Mouse (Mus musculus): ENCODE results near the gene Sparc. TPM values are rescaled to one million over a fixed set of nuclear protein-coding genes. Genes with fewer than 3 reads are reported as not detected.
A peak's percentile ranks its signal among the peaks of the same experiment; 100 is the strongest.

Gene Sparc
- polyA plus RNA-seq, 1 experiment from 2014 or later, result 931 TPM

- H3K27ac ChIP-seq (ENCODE audit: low read depth, low read length), result no peak overlapping the region
- H3K4me2 ChIP-seq (replicated peaks; ENCODE audit: low read depth), result no peak overlapping the region
- H3K9ac ChIP-seq (ENCODE audit: low read depth, low read length), result no peak overlapping the region
- H3K9me3 ChIP-seq (ENCODE audit: control insufficient read depth), result no peaks in the 10 kb centered on the region
- H3K4me3 ChIP-seq (ENCODE audit: low read depth, low read length), result no peak overlapping the region
- no peaks in the 10 kb centered on the region for H3K27me3 ChIP-seq (replicated peaks; ENCODE audit: control insufficient read depth, insufficient read depth, low read length)
- ATAC-seq, result no peak
- no peak for TF ChIP-seq CTCF (IDR thresholded peaks at IDR 0.05; ENCODE audit: low read depth)
- H3K4me1 ChIP-seq (replicated peaks; ENCODE audit: control insufficient read depth, insufficient read depth, low read length), result no peaks in the 10 kb centered on the region
- 66% methylated on average over 6 of the region's 6 CpGs for WGBS
- peaks cover 29% of the 10 kb centered on the region for H3K36me3 ChIP-seq (ENCODE audit: control insufficient read depth, insufficient read depth)
Measured at GRCm38 (mm10) chr11:55394592-55394991, 28.4 kb downstream of the Sparc start.

- H3K9ac ChIP-seq (ENCODE audit: low read depth, low read length), result no peak overlapping the region
- WGBS, result 43% methylated on average over 10 of the region's 10 CpGs
- H3K36me3 ChIP-seq (ENCODE audit: control insufficient read depth, insufficient read depth), result peaks cover 12% of the 10 kb centered on the region
- no peak overlapping the region for H3K4me3 ChIP-seq (ENCODE audit: low read depth, low read length)
- no peak for ATAC-seq
- TF ChIP-seq CTCF (IDR thresholded peaks at IDR 0.05; ENCODE audit: low read depth), result no peak
- H3K4me1 ChIP-seq (replicated peaks; ENCODE audit: control insufficient read depth, insufficient read depth, low read length), result no peaks in the 10 kb centered on the region
- H3K4me2 ChIP-seq (replicated peaks; ENCODE audit: low read depth), result no peak overlapping the region
- no peaks in the 10 kb centered on the region for H3K27me3 ChIP-seq (replicated peaks; ENCODE audit: control insufficient read depth, insufficient read depth, low read length)
- no peak overlapping the region for H3K27ac ChIP-seq (ENCODE audit: low read depth, low read length)
- H3K9me3 ChIP-seq (ENCODE audit: control insufficient read depth), result no peaks in the 10 kb centered on the region
Measured at GRCm38 (mm10) chr11:55392474-55392873, 30.5 kb downstream of the Sparc start.

GRCm38 (mm10) chr11:55389778-55390177 lies 33.2 kb downstream of the Sparc start:
- H3K27ac ChIP-seq (ENCODE audit: low read depth, low read length), result no peak overlapping the region
- ATAC-seq, result no peak
- H3K36me3 ChIP-seq (ENCODE audit: control insufficient read depth, insufficient read depth), result peaks cover 1% of the 10 kb centered on the region; the same call in 1 of the 2 replicates
- H3K4me3 ChIP-seq (ENCODE audit: low read depth, low read length), result no peak overlapping the region
- no peak overlapping the region for H3K4me2 ChIP-seq (replicated peaks; ENCODE audit: low read depth)
- 0% methylated on average over 2 of the region's 2 CpGs for WGBS
- H3K9ac ChIP-seq (ENCODE audit: low read depth, low read length), result no peak overlapping the region
- H3K27me3 ChIP-seq (replicated peaks; ENCODE audit: control insufficient read depth, insufficient read depth, low read length), result 0 out of 2 replicates have a peak, but pooled peaks cover 2% of the 10 kb centered on the region
- no peaks in the 10 kb centered on the region for H3K9me3 ChIP-seq (ENCODE audit: control insufficient read depth)
- TF ChIP-seq CTCF (IDR thresholded peaks at IDR 0.05; ENCODE audit: low read depth), result peak; percentile 95
- H3K4me1 ChIP-seq (replicated peaks; ENCODE audit: control insufficient read depth, insufficient read depth, low read length), result no peaks in the 10 kb centered on the region

- H3K27me3 ChIP-seq (replicated peaks; ENCODE audit: control insufficient read depth, insufficient read depth, low read length), result 0 out of 2 replicates have a peak, but pooled peaks cover 2% of the 10 kb centered on the region
- H3K36me3 ChIP-seq (ENCODE audit: control insufficient read depth, insufficient read depth), result no peaks in the 10 kb centered on the region
- H3K4me2 ChIP-seq (replicated peaks; ENCODE audit: low read depth), result no peak overlapping the region
- TF ChIP-seq CTCF (IDR thresholded peaks at IDR 0.05; ENCODE audit: low read depth), result no peak
- H3K27ac ChIP-seq (ENCODE audit: low read depth, low read length), result no peak overlapping the region
- ATAC-seq, result no peak
- H3K4me1 ChIP-seq (replicated peaks; ENCODE audit: control insufficient read depth, insufficient read depth, low read length), result no peaks in the 10 kb centered on the region
- WGBS, result 56% methylated on average over 8 of the region's 8 CpGs
- H3K4me3 ChIP-seq (ENCODE audit: low read depth, low read length), result no peak overlapping the region
- no peak overlapping the region for H3K9ac ChIP-seq (ENCODE audit: low read depth, low read length)
- no peaks in the 10 kb centered on the region for H3K9me3 ChIP-seq (ENCODE audit: control insufficient read depth)
Measured at GRCm38 (mm10) chr11:55387576-55387975, 35.4 kb downstream of the Sparc start.

- Histone ChIP-seq H3K27me3 (replicated peaks; ENCODE audit: control insufficient read depth, insufficient read depth, low read length) (0 out of 2 replicates have a peak, but pooled peaks cover 2% of the 10 kb centered on the region), H3K4me3 (ENCODE audit: low read depth, low read length) (no peak overlapping the region), H3K9ac (ENCODE audit: low read depth, low read length) (no peak overlapping the region), H3K9me3 (ENCODE audit: control insufficient read depth) (no peaks in the 10 kb centered on the region), H3K4me2 (replicated peaks; ENCODE audit: low read depth) (no peak overlapping the region), H3K27ac (ENCODE audit: low read depth, low read length) (no peak overlapping the region), H3K4me1 (replicated peaks; ENCODE audit: control insufficient read depth, insufficient read depth, low read length) (no peaks in the 10 kb centered on the region), H3K36me3 (ENCODE audit: control insufficient read depth, insufficient read depth) (no peaks in the 10 kb centered on the region)
- ATAC-seq, result 0 out of 2 replicates have a peak, but pooled peaks have one; percentile 53
- WGBS, result 12% methylated on average over 11 of the region's 11 CpGs
- peak; percentile 97 for TF ChIP-seq CTCF (IDR thresholded peaks at IDR 0.05; ENCODE audit: low read depth)
Measured at GRCm38 (mm10) chr11:55386424-55387063, 36.4 kb downstream of the Sparc start.

- TF ChIP-seq CTCF (IDR thresholded peaks at IDR 0.05; ENCODE audit: low read depth), result no peak
Measured at GRCm38 (mm10) chr11:55383463-55384045, 39.4 kb downstream of the Sparc start.

More at GRCm38 (mm10) chr11:55383463-55384045, 39.4 kb downstream of the Sparc start:
- no peak overlapping the region for H3K27ac ChIP-seq (ENCODE audit: low read depth, low read length)
- 0 out of 2 replicates have a peak, but pooled peaks cover 2% of the 10 kb centered on the region for H3K27me3 ChIP-seq (replicated peaks; ENCODE audit: control insufficient read depth, insufficient read depth, low read length)
- H3K36me3 ChIP-seq (ENCODE audit: control insufficient read depth, insufficient read depth), result no peaks in the 10 kb centered on the region
- H3K4me3 ChIP-seq (ENCODE audit: low read depth, low read length), result no peak overlapping the region
- no peaks in the 10 kb centered on the region for H3K9me3 ChIP-seq (ENCODE audit: control insufficient read depth)
- ATAC-seq, result no peak
- H3K4me1 ChIP-seq (replicated peaks; ENCODE audit: control insufficient read depth, insufficient read depth, low read length), result no peaks in the 10 kb centered on the region
- 32% methylated on average over 6 of the region's 6 CpGs for WGBS
- no peak overlapping the region for H3K9ac ChIP-seq (ENCODE audit: low read depth, low read length)
- H3K4me2 ChIP-seq (replicated peaks; ENCODE audit: low read depth), result no peak overlapping the region

Measured in intestine, postnatal 0 days (tissue).